Mouse (Mus musculus) adrenal gland, postnatal 10 days (tissue): ENCODE data around the gene Clstn2. TPM values are rescaled to one million over a fixed set of nuclear protein-coding genes. Genes with fewer than 3 reads are reported as not detected.

ENCODE experiments used
- DNase-seq: peaks from one replicate; pipeline ENCODE4 v3.0.0; 2021; ENCODE audit warnings: mixed read lengths
- total RNA-seq, 2 experiments: library from RNA; stranded (reverse); gene quantifications; 2 replicates each; pipeline ENCODE4 v1.2.3; 2021

The Clstn2 gene
- total RNA-seq, 2 experiments from 2014 or later, result 3.4 to 3.8 TPM

DNA sequence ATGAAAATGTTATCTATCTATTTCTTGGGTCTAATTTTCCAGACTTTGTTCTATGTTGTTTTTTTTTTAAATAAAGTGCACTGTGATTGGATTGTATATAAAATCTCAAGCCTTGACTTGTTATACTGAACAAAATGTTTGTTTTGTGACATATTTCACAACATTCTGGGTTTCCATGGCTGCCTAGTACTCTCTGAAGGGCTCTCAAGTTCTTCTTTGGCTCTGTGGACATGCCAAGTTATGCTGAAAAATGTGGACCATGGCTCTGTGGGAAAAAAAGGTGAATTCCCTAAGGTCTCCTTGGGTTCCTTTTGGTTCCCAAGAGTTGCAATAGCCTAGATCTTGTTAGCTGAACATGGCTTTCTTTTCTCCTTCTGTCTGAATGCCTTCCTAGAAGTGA, 353.1 kb downstream of the Clstn2 start:
- DNase-seq, result no peak

DNA sequence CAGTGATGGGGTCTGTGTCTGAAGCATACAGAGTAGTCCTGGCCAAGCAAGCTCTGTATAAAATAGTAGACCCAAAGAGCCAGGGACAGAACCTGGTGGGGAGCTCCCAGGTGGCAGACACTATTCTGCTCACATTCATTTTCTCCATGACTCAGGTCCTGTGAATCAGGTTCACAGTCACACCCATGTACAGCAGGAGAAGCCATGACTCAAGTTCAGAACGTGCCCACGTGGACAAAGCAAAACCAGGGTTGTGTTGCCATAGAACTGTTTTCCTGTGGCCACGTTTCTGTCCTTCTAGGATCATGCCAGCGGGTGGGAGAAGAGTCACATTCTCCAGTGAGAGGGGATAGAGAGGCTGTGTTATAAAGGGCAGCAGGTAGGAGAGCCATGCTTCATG, 353.9 kb downstream of the Clstn2 start:
- DNase-seq, result no peak

GRCm38 (mm10) chr9:97677075-97677474, 355.9 kb downstream of the Clstn2 start:
- DNase-seq, result no peak

GRCm38 (mm10) chr9:97672681-97673080, 360.3 kb downstream of the Clstn2 start:
- DNase-seq, result no peak

GRCm38 (mm10) chr9:97672224-97672623, 360.8 kb downstream of the Clstn2 start:
- no peak for DNase-seq

GRCm38 (mm10) chr9:97670666-97671065, 362.3 kb downstream of the Clstn2 start:
- DNase-seq, result no peak

DNA sequence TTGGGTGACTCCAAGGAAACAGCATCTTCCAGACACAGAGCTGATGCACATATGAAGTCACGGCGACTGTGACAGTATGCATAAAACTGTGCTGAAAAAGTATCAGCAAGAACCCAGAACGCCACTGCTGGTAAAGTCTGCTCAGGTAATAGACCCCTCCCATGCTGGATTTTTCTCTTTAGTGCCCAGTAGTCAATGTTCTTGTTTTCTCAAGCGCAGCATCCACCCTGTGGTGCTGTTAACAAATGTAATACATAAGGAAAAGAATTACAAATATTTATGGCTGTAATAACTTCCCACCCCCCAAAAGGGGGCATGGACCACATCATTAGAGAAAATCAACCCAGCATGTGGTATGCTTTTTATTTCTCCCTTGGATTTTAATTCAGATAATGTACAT, 372.0 kb downstream of the Clstn2 start:
- no peak for DNase-seq

DNA sequence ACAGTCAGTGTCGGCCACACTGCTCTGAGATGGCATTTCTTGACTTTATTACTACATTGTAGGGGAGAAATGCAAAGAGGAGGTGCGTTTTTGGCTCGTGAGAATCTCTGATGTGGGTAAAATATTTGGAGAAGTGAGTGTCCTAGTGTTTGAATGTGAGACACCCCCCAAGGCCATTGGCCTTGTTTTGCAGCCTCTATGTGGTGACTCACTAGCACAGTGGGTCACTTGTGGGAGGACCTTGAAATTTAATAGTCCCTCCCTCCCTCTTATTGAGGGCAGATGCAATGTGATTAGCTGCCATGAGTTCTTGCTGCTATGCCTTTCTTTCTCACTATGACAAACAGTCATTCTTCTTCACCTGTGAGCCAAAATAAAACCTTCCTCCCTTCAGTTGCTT, 374.2 kb downstream of the Clstn2 start:
- peak; percentile 20 for DNase-seq

GRCm38 (mm10) chr9:97648409-97648808, 384.6 kb downstream of the Clstn2 start:
- DNase-seq, result no peak

DNA sequence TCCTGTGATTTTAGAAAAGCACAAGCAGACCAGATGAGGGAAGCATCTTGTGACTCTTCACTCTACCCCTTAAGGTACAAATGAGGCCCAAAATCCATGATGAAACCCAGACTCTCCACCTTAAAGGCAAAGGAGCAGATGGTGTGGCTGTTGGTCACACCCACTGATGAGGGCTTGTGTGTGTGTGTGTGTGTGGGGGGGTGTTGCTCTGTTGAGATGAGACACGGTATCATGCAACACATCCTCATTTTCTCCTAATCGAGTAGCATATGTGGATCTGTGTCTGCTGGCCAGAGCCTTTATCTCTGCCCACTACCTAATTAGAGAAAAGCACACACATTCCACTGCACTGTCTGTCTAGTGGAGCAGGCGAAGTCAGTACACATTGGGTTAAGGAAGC, 387.2 kb downstream of the Clstn2 start:
- no peak for DNase-seq

DNA sequence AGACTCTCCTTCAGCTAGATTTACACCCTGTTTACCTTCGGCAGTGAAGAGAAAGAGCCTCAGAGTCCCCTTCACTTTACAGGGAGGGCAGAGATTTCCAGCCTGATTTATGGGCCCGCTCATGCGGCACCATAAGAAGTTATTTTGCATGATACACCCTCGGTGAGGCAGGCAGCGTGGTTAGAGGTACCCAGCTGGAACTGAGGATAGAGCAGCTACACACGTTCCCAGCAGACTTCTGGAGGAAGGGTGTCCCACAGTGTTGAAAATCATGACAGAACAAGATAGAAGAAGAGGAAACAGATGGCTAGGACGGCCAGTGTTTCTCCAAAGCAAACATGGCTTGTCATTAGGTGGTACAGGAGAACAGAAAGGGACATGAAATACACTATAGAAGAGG, 390.6 kb downstream of the Clstn2 start:
- DNase-seq, result no peak

GRCm38 (mm10) chr9:97639967-97640549, 392.9 kb downstream of the Clstn2 start:
- no peak for DNase-seq

- DNase-seq, result no peak
These were observed 394.2 kb downstream of the Clstn2 start for GRCm38 (mm10) chr9:97638683-97639354.

GRCm38 (mm10) chr9:97635351-97635750, 397.6 kb downstream of the Clstn2 start:
- DNase-seq, result no peak

GRCm38 (mm10) chr9:97634831-97635230, 398.1 kb downstream of the Clstn2 start:
- DNase-seq, result no peak

DNA sequence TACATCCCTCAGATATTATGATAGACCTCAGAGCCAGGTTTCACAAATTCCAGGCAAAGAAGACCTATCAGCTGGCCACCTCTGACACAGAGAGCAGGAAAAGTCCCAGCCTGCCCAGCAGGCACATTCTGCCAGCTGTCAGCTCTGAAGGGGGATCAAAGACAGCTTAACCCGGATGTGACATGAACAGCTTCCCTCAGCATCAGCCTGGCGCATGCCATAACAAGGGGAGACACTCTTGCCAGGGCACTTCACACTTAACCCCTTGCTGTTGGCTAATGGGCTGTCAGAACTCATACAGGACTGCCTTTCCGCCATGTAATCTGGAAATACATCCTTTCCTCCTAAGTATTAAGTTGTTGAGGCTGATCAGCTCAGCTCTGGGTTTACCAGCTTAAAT, 403.8 kb downstream of the Clstn2 start:
- DNase-seq, result no peak

DNA sequence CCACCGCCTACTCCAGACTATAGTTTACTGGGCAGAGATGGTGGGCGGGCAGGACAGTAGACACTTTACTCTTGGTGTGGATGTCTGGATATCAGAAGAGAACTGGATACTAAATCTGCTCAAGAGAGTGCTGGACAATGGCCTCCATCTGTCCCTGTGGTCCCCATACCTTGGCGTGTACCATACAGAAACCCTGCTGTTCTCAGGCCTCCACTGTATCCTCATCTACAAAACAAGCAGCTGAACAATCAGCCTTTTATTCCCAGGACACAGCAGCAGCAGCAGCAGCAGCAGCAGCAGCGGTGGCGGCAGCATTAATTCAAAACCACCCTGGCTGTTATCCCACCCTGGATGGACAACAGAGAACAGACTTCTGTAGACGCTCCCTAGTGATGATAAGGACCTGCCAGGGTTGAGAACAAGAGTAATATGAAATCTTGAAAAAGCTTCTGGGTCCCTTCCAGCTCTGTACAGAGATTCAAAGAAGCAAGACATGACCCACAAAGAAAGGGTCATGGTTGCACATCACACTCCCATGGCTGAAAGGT, 404.5 kb downstream of the Clstn2 start:
- peak; percentile 4 for DNase-seq

- no peak for DNase-seq
These were observed 405.1 kb downstream of the Clstn2 start for GRCm38 (mm10) chr9:97627916-97628315.

- DNase-seq, result no peak
These were observed 422.4 kb downstream of the Clstn2 start for GRCm38 (mm10) chr9:97610566-97610965.

DNA sequence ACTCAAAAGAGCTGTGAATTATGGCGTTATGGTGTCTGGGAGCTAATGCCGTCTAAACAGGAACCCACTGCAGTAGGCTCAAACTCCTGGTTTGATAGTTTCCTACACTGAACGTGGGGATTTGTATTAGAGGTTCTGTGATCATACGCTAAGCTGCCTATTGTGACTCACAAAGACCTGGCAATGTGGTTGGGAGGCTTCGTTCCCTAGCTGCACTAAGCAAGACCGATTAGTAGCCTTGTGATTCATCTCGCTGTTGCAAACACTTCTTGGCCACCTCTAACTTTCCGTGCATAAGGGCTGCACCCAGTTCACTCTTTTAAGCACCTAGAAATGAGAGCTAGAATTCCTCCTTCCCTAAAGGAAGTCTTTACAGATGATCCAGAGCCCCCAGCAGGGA, 429.3 kb downstream of the Clstn2 start:
- peak; percentile 35 for DNase-seq

DNA sequence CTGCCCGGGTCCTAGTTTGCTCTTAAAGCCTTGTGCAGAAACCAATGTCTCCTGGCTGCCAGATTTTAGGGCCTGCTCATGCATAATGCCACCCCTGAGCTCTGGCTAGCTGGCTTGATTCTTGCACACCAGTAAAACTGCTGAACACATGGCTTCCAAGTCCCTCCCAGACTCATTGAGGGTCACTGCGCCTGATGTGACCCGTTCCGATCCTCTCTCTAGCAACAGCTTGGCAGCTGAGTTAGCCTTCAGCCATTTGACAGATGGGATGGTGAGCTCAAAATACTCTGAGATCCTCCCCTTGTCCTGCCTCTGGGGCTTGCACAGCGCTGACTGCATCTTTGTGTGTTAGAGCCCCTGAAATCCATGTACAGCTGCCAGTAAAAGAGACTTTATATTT, 430.5 kb downstream of the Clstn2 start:
- DNase-seq, result no peak

- DNase-seq, result no peak
These were observed 434.0 kb downstream of the Clstn2 start for GRCm38 (mm10) chr9:97599006-97599405.

GRCm38 (mm10) chr9:97590712-97591111, 442.3 kb downstream of the Clstn2 start:
- no peak for DNase-seq

- peak; percentile 9 for DNase-seq
These were observed 462.1 kb downstream of the Clstn2 start for GRCm38 (mm10) chr9:97570881-97571280.
